Mouse (Mus musculus) urinary bladder, postnatal 36 days (tissue): Measurements from ENCODE around the gene Pou5f1.
A peak's percentile ranks its signal among the peaks of the same experiment; 100 is the strongest.
"Not testable (repeated sequence)": the region's sequence is repeated elsewhere in the genome, so short reads cannot be mapped to it uniquely, and the experiment has no call there.

Source experiments
- DNase-seq, 2 experiments: peaks; one replicate each; pipeline ENCODE4 v3.0.0; 2022; ENCODE audit warnings: low spot score in 2 of 2, mixed read lengths in 1 of 2

The Pou5f1 gene

GRCm38 (mm10) chr17:35505776-35506175, at the start of gene Pou5f1:
Gene Pou5f1 (plus strand): TSS chr17:35506018.
- DNase-seq, result no peak

GRCm38 (mm10) chr17:35458247-35458646, 47.6 kb upstream of the Pou5f1 start:
- DNase-seq, result not testable (repeated sequence)

- DNase-seq, result not testable (repeated sequence)
These were observed 45.1 kb upstream of the Pou5f1 start for GRCm38 (mm10) chr17:35460513-35461341.

- not testable (repeated sequence) for DNase-seq
These were observed 40.2 kb upstream of the Pou5f1 start for GRCm38 (mm10) chr17:35465651-35466050.

- not testable (repeated sequence) for DNase-seq
These were observed 36.9 kb upstream of the Pou5f1 start for GRCm38 (mm10) chr17:35468936-35469335.

- no peak for DNase-seq
These were observed 35.7 kb upstream of the Pou5f1 start, which contains the start of gene H2-Q10 for GRCm38 (mm10) chr17:35469842-35470751. Gene H2-Q10 (plus strand): TSS chr17:35470089.

GRCm38 (mm10) chr17:35484066-35484465, 21.8 kb upstream of the Pou5f1 start:
- peak; percentile 31 to 57 for DNase-seq

- DNase-seq, result no peak
These were observed 20.1 kb upstream of the Pou5f1 start for GRCm38 (mm10) chr17:35485702-35486101.

- DNase-seq, result no peak
These were observed 19.1 kb upstream of the Pou5f1 start for GRCm38 (mm10) chr17:35486726-35487125.

GRCm38 (mm10) chr17:35488041-35488440, 17.8 kb upstream of the Pou5f1 start:
- no peak for DNase-seq

GRCm38 (mm10) chr17:35490320-35490719, 15.5 kb upstream of the Pou5f1 start:
- no peak for DNase-seq

- DNase-seq, result no peak
These were observed 8.7 kb upstream of the Pou5f1 start for GRCm38 (mm10) chr17:35497124-35497523.

- DNase-seq, result no peak
These were observed 3.6 kb upstream of the Pou5f1 start for GRCm38 (mm10) chr17:35502226-35502625.

- DNase-seq, result no peak
These were observed 3.1 kb upstream of the Pou5f1 start for GRCm38 (mm10) chr17:35502762-35503161.

GRCm38 (mm10) chr17:35503849-35504248, 2.0 kb upstream of the Pou5f1 start:
- DNase-seq, result no peak

GRCm38 (mm10) chr17:35504628-35505481, 963 bp upstream of the Pou5f1 start:
- DNase-seq, result no peak

- DNase-seq, result no peak
These were observed 1.1 kb downstream of the Pou5f1 start for GRCm38 (mm10) chr17:35506881-35507280.

- DNase-seq, result no peak
These were observed 1.9 kb downstream of the Pou5f1 start for GRCm38 (mm10) chr17:35507556-35508260.

- DNase-seq, result not testable (repeated sequence)
These were observed 2.5 kb downstream of the Pou5f1 start for GRCm38 (mm10) chr17:35508279-35508678.

GRCm38 (mm10) chr17:35509284-35509683, 3.5 kb downstream of the Pou5f1 start:
- DNase-seq, result no peak
